Mouse (Mus musculus): ENCODE measurements at regions not wholly inside any gene's neighbourhood (a gene's known extent, or its start where the extent isn't known, plus 50 kb on each side); places are given as distances from the start of the nearest gene placed in this dataset.
A peak's percentile ranks its signal among the peaks of the same experiment; 100 is the strongest.

- DNase-seq = no peak
Measured at GRCm38 (mm10) chr15:51104362-51104761, 2780.3 kb upstream of the Gm7489 start.

GRCm38 (mm10) chr15:51104796-51105195 is 2779.9 kb upstream of the Gm7489 start:
- no peak for DNase-seq

DNA sequence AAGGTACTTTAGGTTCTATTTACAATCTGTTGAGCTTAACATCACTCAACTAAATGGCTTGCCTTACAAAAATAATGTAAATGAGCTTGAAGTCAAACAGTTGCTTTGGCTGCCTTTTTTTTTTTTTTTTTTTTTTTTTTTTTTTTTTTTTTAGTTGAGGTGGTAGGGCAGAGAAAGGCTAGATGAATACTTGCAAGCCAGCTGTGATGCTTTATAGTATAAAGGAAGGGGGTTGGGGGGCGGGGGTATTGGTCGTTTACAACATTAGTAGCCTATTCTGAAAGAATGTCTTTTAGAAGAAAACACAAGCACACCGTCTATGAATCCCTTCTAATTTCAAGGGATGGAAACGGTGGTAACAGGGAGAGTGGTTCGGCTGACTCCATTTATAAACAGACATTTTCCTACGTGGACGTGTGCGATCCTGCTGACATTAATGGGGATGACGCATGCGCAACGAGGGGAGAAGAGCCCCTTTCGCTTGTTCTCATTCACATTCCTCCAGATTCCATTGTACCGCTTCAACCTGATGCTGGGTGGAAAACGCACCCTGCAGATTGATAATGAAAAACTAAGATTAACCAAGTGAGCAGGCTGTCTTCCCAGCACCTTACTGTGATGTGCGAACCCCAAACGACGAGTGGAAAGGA is 2779.2 kb upstream of the Gm7489 start:
- DNase-seq = no peak

DNA sequence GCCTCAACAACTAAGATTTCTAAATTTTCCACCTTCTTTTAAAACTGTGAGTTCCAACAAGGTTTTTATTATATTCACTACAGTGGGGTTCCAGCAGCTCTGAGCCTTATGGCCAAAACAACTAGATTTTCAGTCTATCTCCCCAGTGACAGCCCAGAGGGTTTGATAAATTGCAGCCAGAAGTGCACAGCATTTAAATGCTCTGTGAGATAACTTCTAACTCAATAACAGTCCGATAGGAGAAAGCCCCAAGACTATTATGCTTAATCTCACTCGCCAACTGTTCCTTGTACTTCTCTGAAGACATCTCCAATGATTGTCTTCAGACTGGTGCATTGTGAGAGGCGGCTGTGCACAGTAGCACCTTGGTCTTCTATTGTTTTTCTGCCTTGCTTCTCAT is 2774.5 kb upstream of the Gm7489 start:
- DNase-seq = no peak

DNA sequence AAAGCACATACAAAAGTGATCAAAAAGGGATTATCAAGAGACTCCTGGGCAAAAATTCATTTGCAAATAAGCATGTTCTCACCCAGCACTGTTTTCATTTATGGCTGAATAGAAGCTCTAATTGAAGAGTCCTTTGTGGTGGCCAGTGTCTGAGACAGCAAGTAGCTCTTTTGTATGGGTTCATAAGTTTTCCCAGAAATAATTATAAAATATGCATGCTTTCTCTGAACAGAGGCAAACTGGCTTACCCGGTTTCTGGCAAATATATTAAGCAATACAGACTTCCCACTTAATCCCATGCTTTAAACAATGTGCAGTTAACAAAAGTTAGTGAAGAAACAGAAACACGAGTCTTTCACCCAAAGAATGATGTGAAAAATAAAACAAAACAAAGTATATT is 2758.8 kb upstream of the Gm7489 start:
- no peak for DNase-seq

DNA sequence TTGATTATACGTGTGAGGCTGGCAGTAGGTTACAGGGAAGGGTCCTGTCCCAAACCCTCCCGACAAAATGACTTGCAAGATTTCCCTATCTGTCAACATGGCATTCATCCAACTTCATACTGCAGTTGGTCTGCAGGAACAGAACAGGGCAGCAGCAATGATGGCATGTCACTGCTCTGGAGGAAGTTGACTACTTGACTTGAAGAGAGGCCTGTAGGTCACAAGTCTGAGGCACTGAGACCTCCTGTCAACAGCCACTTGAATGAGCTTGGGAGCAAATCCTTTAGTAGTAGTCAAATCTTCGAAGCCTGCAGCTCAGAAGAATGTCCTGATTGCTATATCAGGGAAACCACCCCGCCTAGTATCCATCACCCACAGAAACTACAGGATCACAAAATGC is 2753.7 kb upstream of the Gm7489 start:
- no peak for DNase-seq

- DNase-seq = no peak
Measured at GRCm38 (mm10) chr15:51136121-51136520, 2748.6 kb upstream of the Gm7489 start.

DNA sequence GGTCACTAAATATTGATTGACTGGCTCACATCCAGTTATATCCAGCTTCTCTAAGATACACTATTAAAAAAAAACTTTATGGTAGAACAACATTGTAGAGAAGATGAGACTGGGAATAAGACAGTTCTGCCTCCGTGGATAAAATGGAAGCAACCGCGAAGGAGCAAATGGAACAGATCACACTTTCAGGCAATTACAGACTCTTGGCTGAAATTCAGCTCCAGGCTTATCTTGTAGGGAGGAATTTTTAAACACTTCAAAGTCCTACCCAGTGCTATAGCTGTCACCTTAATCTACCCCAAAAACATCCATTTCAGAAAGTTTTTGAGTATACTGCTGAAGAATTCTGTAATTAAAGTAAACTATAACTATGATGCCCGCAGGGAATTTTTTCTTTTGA is 2745.2 kb upstream of the Gm7489 start:
- no peak for DNase-seq

DNA sequence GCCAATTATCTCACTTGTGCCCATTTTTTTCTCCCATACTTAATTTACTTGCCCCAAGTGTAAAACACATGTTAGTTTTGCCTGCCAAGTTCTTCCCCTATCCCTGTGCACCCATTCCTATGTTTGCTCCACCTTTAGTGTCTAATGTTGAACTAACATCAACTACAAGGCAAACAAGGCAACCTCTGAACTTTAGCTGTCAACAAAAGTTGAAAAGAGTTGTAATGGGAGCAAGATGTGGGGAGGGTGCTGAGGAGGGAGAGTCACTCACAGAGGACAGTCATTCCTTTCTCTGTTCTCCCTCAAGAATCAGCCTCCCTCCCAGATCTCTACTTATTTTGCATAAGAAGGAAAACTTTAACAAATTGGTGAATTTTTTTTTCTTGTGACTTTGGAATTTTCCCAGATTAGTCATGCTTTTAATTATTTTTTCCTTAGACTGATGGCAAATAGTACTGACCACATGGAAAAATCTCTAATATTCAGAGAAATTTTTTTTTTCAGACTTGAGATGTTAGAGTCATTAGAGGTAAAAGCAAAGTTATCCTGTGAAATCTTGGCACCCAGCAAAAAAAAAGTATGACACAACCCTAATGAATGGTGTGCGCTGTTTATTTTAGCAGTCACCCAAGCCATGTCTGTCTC is 2710.6 kb upstream of the Gm7489 start:
- DNase-seq = no peak

- DNase-seq = no peak
Measured at GRCm38 (mm10) chr15:51176466-51176865, 2708.2 kb upstream of the Gm7489 start.

GRCm38 (mm10) chr15:51189134-51189533 is 2695.6 kb upstream of the Gm7489 start:
- no peak for DNase-seq

- no peak for DNase-seq
Measured at GRCm38 (mm10) chr15:51197466-51198158, 2687.1 kb upstream of the Gm7489 start.

- no peak for DNase-seq
Measured at GRCm38 (mm10) chr15:51203351-51203750, 2681.4 kb upstream of the Gm7489 start.

GRCm38 (mm10) chr15:51206050-51206449 is 2678.7 kb upstream of the Gm7489 start:
- DNase-seq = no peak

DNA sequence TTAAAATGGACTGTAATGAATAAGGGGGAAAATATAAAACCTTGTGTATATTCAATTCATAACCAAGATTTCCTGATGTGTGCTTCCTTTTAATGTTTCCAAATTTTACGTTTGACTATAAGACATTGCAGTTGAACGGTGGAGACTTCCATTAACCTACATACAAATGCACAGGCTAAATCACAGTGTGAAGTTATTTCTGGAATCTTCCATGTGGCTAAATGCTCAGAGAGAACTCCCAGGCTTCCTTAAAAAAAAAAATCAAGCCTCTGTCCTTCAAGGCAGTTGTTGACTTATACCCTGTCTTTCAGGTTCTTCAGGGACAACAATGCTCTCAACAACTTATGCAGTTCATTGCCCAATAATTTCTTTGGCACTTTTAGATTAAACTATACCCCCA is 2677.9 kb upstream of the Gm7489 start:
- no peak for DNase-seq

GRCm38 (mm10) chr15:51234873-51235272 is 2649.8 kb upstream of the Gm7489 start:
- no peak for DNase-seq

DNA sequence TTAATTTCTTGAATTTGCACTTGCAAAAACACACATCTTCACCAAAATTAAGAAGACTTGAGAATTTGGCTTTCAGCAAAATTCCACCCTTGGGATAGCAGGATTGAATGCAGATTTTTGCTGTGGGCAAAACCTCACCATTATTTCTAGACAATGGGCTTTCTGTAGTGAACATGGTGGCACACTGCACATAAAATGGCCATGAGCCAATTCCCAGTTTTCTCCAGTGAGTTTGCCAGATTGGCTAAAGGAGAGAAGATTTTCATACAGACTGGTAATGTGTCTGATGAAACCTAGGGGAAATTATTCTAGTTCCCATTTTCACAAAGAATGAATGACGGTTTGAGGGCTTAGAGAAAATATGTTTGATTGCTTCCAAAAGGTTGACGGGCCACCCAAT is 2640.1 kb upstream of the Gm7489 start:
- no peak for DNase-seq

GRCm38 (mm10) chr15:51247259-51247658 is 2637.4 kb upstream of the Gm7489 start:
- DNase-seq = no peak

DNA sequence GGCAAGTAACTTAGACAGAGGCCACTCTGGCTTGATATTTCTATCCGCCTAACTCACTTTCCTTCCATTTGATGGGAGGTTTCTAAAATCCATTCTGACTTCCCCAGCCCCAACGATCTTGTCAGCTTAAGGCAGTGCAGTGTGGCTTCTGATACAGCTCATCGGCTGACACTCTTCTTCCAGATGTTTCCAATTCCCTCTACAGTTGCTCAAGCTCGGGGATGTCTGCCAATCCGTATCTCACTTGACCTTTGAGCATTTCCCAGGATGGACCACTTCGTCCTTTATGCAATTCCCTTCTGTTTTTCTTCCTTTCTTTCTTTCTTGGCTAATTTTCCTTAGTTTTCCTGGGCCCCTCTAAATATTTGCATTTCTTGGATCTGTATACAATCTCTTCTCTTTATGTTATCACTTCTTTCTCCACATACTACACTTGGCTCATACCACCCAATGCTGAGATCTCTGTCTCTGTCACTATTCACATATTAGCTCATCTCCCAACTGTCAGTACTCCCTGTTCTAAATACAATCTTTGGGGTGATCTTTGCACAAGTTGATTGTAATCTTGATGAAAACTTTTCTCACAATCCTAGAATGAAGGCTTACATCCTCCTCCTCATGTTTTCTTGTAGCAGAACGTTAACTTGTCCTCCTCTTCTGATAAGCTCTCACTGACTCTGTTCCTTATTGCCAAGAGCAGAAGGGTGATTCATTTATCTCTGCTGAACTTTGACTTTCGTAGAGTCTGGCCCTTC is 2636.5 kb upstream of the Gm7489 start:
- DNase-seq = no peak

DNA sequence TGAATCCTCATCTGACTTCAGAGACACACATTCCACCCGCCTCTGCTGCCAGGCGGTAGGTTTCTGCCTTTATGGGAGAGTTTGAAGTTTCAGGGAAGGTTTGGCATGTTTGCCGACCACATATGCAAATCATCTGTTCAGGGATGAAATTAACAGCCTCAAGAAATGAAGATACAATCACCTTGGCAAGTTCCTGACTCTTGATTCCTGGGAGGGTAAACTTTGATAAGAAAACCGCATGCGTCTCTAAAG is 2636.0 kb upstream of the Gm7489 start:
- DNase-seq = no peak

DNA sequence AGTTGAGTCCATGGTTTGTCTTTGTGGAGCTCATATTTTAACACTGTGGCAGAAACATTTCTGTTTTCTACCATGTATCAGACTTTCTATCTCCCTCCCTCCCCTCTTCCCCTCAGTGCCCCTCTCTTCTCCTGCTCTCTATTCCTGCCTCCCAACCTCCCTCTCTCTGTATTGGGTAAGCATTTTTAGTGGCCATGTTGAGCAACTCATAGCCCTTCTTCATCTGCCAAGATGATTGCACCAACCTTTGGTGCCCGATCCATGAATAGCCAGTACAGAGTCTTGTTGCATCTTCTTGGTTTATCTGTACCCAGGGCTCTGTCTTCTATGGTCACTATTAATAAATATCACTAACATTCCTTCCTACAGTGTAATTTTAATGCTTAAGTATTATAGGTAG is 2630.6 kb upstream of the Gm7489 start:
- DNase-seq = no peak

GRCm38 (mm10) chr15:51255203-51255615 is 2629.5 kb upstream of the Gm7489 start:
- no peak for DNase-seq

DNA sequence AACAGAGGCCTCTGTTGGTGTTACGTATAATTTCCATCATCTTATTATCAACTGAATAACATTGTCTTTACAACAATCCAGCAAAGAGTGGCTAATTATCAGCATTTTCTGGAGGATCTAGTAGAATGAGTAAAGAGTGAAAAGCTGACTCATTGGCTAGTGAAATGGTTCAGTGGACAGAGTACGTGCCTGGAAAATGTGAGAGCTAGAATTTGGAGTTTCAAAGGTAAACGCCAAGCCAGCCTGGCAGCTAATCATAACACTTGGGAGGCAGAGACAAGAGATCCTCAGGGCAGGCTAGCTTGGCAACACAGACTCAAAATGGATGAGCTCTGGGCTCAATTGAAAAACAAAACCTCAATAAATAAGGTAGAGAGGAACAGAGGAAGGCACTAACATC is 2628.0 kb upstream of the Gm7489 start:
- peak; percentile 13 to 35 for DNase-seq

DNA sequence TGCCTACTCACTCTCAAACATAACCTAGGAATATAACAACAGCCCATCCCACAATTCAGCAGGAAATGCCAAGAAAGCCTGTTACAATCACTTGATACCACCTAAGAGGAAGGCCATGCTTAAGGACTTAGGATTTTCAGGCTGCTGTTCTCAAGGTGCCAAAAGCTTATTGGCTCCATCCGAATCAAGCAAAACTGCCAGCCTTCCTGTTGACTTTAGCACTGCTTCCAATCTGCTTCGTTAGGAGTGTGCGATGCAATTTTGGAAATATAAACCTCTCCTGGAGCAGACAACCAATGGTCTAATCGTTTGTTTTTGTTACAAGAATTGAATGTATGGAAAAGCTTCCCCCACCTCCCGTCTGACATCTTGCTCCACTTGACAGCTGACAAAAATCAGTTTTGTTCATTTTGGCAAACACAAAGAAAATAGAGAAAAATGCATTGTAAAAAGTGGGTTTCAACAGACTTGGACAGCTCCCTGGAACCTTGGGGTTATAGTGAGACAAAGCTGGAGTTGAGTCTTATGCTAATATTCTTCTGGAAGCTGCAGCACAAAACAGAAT is 2620.0 kb upstream of the Gm7489 start:
- no peak for DNase-seq
